Mouse (Mus musculus) MEL (cell line): ENCODE data around the gene Rtbdn. TPM values are rescaled to one million over a fixed set of nuclear protein-coding genes. Genes with fewer than 3 reads are reported as not detected.

Source experiments
- CHD2 ChIP-seq: IDR thresholded peaks from 2 replicates; pipeline ENCODE4 v1.6.1; 2011; ENCODE audit warnings: low read length, improper control_type of control experiment
- GABPA ChIP-seq: IDR thresholded peaks from 2 replicates; pipeline ENCODE4 v1.6.1; 2012; ENCODE audit warnings: low read depth, mild to moderate bottlenecking, inconsistent platforms, low read length, improper control_type of control experiment, moderate library complexity
- HCFC1 ChIP-seq: IDR thresholded peaks from 2 replicates; pipeline ENCODE4 v1.6.1; 2012; ENCODE audit warnings: low read depth, mild to moderate bottlenecking, inconsistent platforms, low read length, improper control_type of control experiment, moderate library complexity
- KAT2A ChIP-seq: conservative IDR thresholded peaks from 2 replicates; pipeline ENCODE4 v1.6.1; 2012; ENCODE audit warnings: low read depth, low read length, improper control_type of control experiment, inconsistent platforms
- polyA plus RNA-seq, 2 experiments: library from polyadenylated mRNA; stranded (reverse) in 1 of 2; unstranded in 1 of 2; fragments of >175 nt in 1 of 2; fragments of >200 nt in 1 of 2; gene quantifications; 2 replicates each; pipeline versions ENCODE4 v1.2.1 to v1.2.4; 2012; ENCODE audit warnings: low replicate concordance in 2 of 2, low read depth in 1 of 2; ENCODE audit not compliant: insufficient read length in 2 of 2, insufficient read depth in 1 of 2, missing spikeins in 1 of 2
- total RNA-seq: library from RNA; depleted of rRNA; stranded (reverse); fragments of 300-350 nt; gene quantifications from 2 replicates; pipeline ENCODE4 v1.2.3, GENCODE M21; 2012; rRNA removed

The Rtbdn gene
- total and polyA plus RNA-seq, 3 experiments = 0.08 to 0.11 TPM; not detected in 1

- TF ChIP-seq HCFC1 = peak; percentile 70
- TF ChIP-seq GABPA = no peak
- no peak for TF ChIP-seq CHD2
- no peak for TF ChIP-seq KAT2A
These were observed 51.0 kb downstream of the Rtbdn start (continued) for GRCm38 (mm10) chr8:84997649-84998295.

Other genes starting within 250 kb of the Rtbdn start
- gene Lyl1, start 245.5 kb upstream of the Rtbdn start, total RNA-seq = 75.5 and 88.7 TPM in 2 replicates
- 100 to 1,000 TPM; 136 to 149 TPM for gene Lyl1, start 245.5 kb upstream of the Rtbdn start, polyA plus RNA-seq
- 5.6 and 7.9 TPM in 2 replicates for gene G430095P16Rik, start 224.0 kb upstream of the Rtbdn start, total RNA-seq
- 10 to 100 TPM in 1 of 2 experiments, not detected in 1; 17.1 TPM for gene G430095P16Rik, start 224.0 kb upstream of the Rtbdn start, polyA plus RNA-seq
- gene Nfix, start 146.6 kb upstream of the Rtbdn start, total RNA-seq = 11.3 and 14.4 TPM in 2 replicates
- 10 to 100 TPM in 1 of 2 experiments, not detected in 1; 29.1 TPM for gene Nfix, start 146.6 kb upstream of the Rtbdn start, polyA plus RNA-seq
- 1.4 and 1.7 TPM in 2 replicates for gene Dand5, start 124.2 kb upstream of the Rtbdn start, total RNA-seq
- gene Dand5, start 124.2 kb upstream of the Rtbdn start, polyA plus RNA-seq = 1 to 10 TPM in 1 of 2 experiments, not detected in 1; 2.2 TPM
- 47.5 and 51.8 TPM in 2 replicates for gene Gadd45gip1, start 115.5 kb upstream of the Rtbdn start, total RNA-seq
- 10 to 100 TPM in 1 of 2 experiments, not detected in 1; 62.9 TPM for gene Gadd45gip1, start 115.5 kb upstream of the Rtbdn start, polyA plus RNA-seq
- 62.6 and 66.7 TPM in 2 replicates for gene Rad23a, start 106.3 kb upstream of the Rtbdn start, total RNA-seq
- gene Rad23a, start 106.3 kb upstream of the Rtbdn start, polyA plus RNA-seq = 100 to 1,000 TPM in 1 of 2 experiments, not detected in 1; 155 TPM
- 550 and 567 TPM in 2 replicates for gene Calr, start 100.1 kb upstream of the Rtbdn start, total RNA-seq
- 1,000 to 10,000 TPM in 1 of 2 experiments, not detected in 1; 1,110 TPM for gene Calr, start 100.1 kb upstream of the Rtbdn start, polyA plus RNA-seq
- gene Farsa, start 90.0 kb upstream of the Rtbdn start, total RNA-seq = 205 and 245 TPM in 2 replicates
- 100 to 1,000 TPM; 152 to 295 TPM for gene Farsa, start 90.0 kb upstream of the Rtbdn start, polyA plus RNA-seq
- gene Syce2, start 74.9 kb upstream of the Rtbdn start, total RNA-seq = 60.6 and 75.5 TPM in 2 replicates
- gene Syce2, start 74.9 kb upstream of the Rtbdn start, polyA plus RNA-seq = 100 to 1,000 TPM in 1 of 2 experiments, not detected in 1; 115 TPM
- 9.7 and 10.7 TPM in 2 replicates for gene Gcdh, start 53.1 kb upstream of the Rtbdn start, total RNA-seq
- gene Gcdh, start 53.1 kb upstream of the Rtbdn start, polyA plus RNA-seq = 10 to 100 TPM in 1 of 2 experiments, not detected in 1; 17.3 TPM
- 178 and 234 TPM in 2 replicates for gene Klf1, start 45.1 kb upstream of the Rtbdn start, total RNA-seq
- gene Klf1, start 45.1 kb upstream of the Rtbdn start, polyA plus RNA-seq = 100 to 1,000 TPM in 1 of 2 experiments, not detected in 1; 262 TPM
- gene Dnase2a, start 38.4 kb upstream of the Rtbdn start, total RNA-seq = 53.7 and 62.3 TPM in 2 replicates
- 10 to 100 TPM in 1 of 2 experiments, not detected in 1; 83.4 TPM for gene Dnase2a, start 38.4 kb upstream of the Rtbdn start, polyA plus RNA-seq
- gene Mast1, start 9.6 kb upstream of the Rtbdn start, total RNA-seq = 0.49 and 0.77 TPM in 2 replicates
- gene Mast1, start 9.6 kb upstream of the Rtbdn start, polyA plus RNA-seq = 1 to 10 TPM in 1 of 2 experiments, not detected in 1; 4.5 TPM
- 3.9 and 4.7 TPM in 2 replicates for gene Gm49661, start 22.4 kb downstream of the Rtbdn start, total RNA-seq
- gene Gm49661, start 22.4 kb downstream of the Rtbdn start, polyA plus RNA-seq = not detected
- 502 and 643 TPM in 2 replicates for gene Prdx2, start 22.6 kb downstream of the Rtbdn start, total RNA-seq
- gene Prdx2, start 22.6 kb downstream of the Rtbdn start, polyA plus RNA-seq = 100 to 1,000 TPM; 679 to 773 TPM
- 105 TPM in 2 replicates for gene Rnaseh2a, start 22.8 kb downstream of the Rtbdn start, total RNA-seq
- 100 to 1,000 TPM in 1 of 2 experiments, not detected in 1; 109 TPM for gene Rnaseh2a, start 22.8 kb downstream of the Rtbdn start, polyA plus RNA-seq
- gene Junb, start 31.7 kb downstream of the Rtbdn start, total RNA-seq = 49.6 and 72.7 TPM in 2 replicates
- gene Junb, start 31.7 kb downstream of the Rtbdn start, polyA plus RNA-seq = 10 to 100 TPM in 1 of 2 experiments, not detected in 1; 41.6 TPM
- gene Hook2, start 43.6 kb downstream of the Rtbdn start, total RNA-seq = 10.5 and 11.5 TPM in 2 replicates
- 10 to 100 TPM in 1 of 2 experiments, not detected in 1; 17.5 TPM for gene Hook2, start 43.6 kb downstream of the Rtbdn start, polyA plus RNA-seq
- 0.04 TPM in 1 of 2 replicates, not detected in the other for gene Best2, start 67.5 kb downstream of the Rtbdn start, total RNA-seq
- gene Best2, start 67.5 kb downstream of the Rtbdn start, polyA plus RNA-seq = under 1 TPM in 1 of 2 experiments, not detected in 1; 0.13 TPM
- gene Asna1, start 78.3 kb downstream of the Rtbdn start, total RNA-seq = 115 and 132 TPM in 2 replicates
- 100 to 1,000 TPM in 1 of 2 experiments, not detected in 1; 192 TPM for gene Asna1, start 78.3 kb downstream of the Rtbdn start, polyA plus RNA-seq
- 224 and 264 TPM in 2 replicates for gene Trir, start 79.8 kb downstream of the Rtbdn start, total RNA-seq
- 100 to 1,000 TPM; 283 to 442 TPM for gene Trir, start 79.8 kb downstream of the Rtbdn start, polyA plus RNA-seq
- gene Tnpo2, start 89.9 kb downstream of the Rtbdn start, total RNA-seq = 55.6 and 62.3 TPM in 2 replicates
- 10 to 100 TPM; 29.2 to 86.8 TPM for gene Tnpo2, start 89.9 kb downstream of the Rtbdn start, polyA plus RNA-seq
- 6.5 and 10.6 TPM in 2 replicates for gene Fbxw9, start 113.1 kb downstream of the Rtbdn start, total RNA-seq
- 10 to 100 TPM in 1 of 2 experiments, not detected in 1; 13.9 TPM for gene Fbxw9, start 113.1 kb downstream of the Rtbdn start, polyA plus RNA-seq
- not detected in 2 replicates for gene Gm5741, start 121.0 kb downstream of the Rtbdn start, total RNA-seq
- gene Gm5741, start 121.0 kb downstream of the Rtbdn start, polyA plus RNA-seq = 1 to 10 TPM in 1 of 2 experiments, not detected in 1; 1.0 TPM
- 42.5 and 44.6 TPM in 2 replicates for gene Dhps, start 124.8 kb downstream of the Rtbdn start, total RNA-seq
- 10 to 100 TPM in 1 of 2 experiments, not detected in 1; 68.3 TPM for gene Dhps, start 124.8 kb downstream of the Rtbdn start, polyA plus RNA-seq
- 25.5 and 26.2 TPM in 2 replicates for gene Wdr83os, start 133.7 kb downstream of the Rtbdn start, total RNA-seq
- gene Wdr83os, start 133.7 kb downstream of the Rtbdn start, polyA plus RNA-seq = 100 to 1,000 TPM in 1 of 2 experiments, not detected in 1; 143 TPM
- 27.0 and 29.5 TPM in 2 replicates for gene Wdr83, start 134.3 kb downstream of the Rtbdn start, total RNA-seq
- 10 to 100 TPM in 1 of 2 experiments, not detected in 1; 58.4 TPM for gene Wdr83, start 134.3 kb downstream of the Rtbdn start, polyA plus RNA-seq
- 10.8 and 11.5 TPM in 2 replicates for gene Man2b1, start 136.3 kb downstream of the Rtbdn start, total RNA-seq
- gene Man2b1, start 136.3 kb downstream of the Rtbdn start, polyA plus RNA-seq = 10 to 100 TPM in 1 of 2 experiments, not detected in 1; 24.7 TPM
- gene Zfp791, start 176.1 kb downstream of the Rtbdn start, total RNA-seq = not detected in 2 replicates
- under 1 TPM in 1 of 2 experiments, not detected in 1; 0.03 TPM for gene Zfp791, start 176.1 kb downstream of the Rtbdn start, polyA plus RNA-seq
- not detected in 2 replicates for gene Cks1brt, start 204.9 kb downstream of the Rtbdn start, total RNA-seq
- not detected for gene Cks1brt, start 204.9 kb downstream of the Rtbdn start, polyA plus RNA-seq